Mouse (Mus musculus) heart, adult 2 months (tissue): ENCODE data around the gene Dgkq. TPM values are rescaled to one million over a fixed set of nuclear protein-coding genes. Genes with fewer than 3 reads are reported as not detected.

Experiments
- DNase-seq, 2 experiments: peaks; one replicate each; pipeline ENCODE4 v3.0.0; 2021
- H3K27ac ChIP-seq: fragments of 200-600 bp; 2 replicates; pipeline ENCODE4 v1.8.1; 2022
- H3K27me3 ChIP-seq: fragments of 200-500 bp; 2 replicates; pipeline ENCODE4 v1.6.1; 2012; ENCODE audit warnings: mild to moderate bottlenecking, low read length, inconsistent platforms, mixed read lengths; ENCODE audit not compliant: control insufficient read depth, insufficient read depth
- H3K36me3 ChIP-seq: fragments of 200-500 bp; 2 replicates; pipeline ENCODE4 v1.6.1; 2012; ENCODE audit warnings: low read length, inconsistent platforms; ENCODE audit not compliant: control insufficient read depth, insufficient read depth
- H3K4me1 ChIP-seq: fragments of 200-500 bp; 2 replicates; pipeline ENCODE4 v1.6.1; 2011; ENCODE audit warnings: low read length; ENCODE audit not compliant: control insufficient read depth, insufficient read depth
- H3K4me3 ChIP-seq: fragments of 200-600 bp; 2 replicates; pipeline ENCODE4 v1.8.1; 2022
- H3K79me2 ChIP-seq: fragments of 200-500 bp; replicated peaks from 2 replicates; pipeline ENCODE4 v1.6.1; 2012; ENCODE audit warnings: mild to moderate bottlenecking, inconsistent platforms, low read length, moderate library complexity, mixed read lengths; ENCODE audit not compliant: control insufficient read depth, insufficient read depth
- H3K9ac ChIP-seq: fragments of 200-500 bp; 2 replicates; pipeline ENCODE4 v1.6.1; 2012; ENCODE audit warnings: low read depth, mild to moderate bottlenecking, control low read depth, inconsistent platforms, low read length, mixed read lengths
- CTCF ChIP-seq: fragments of 200-600 bp; IDR thresholded peaks from 2 replicates; pipeline ENCODE4 v1.8.1; 2022; ENCODE audit warnings: antibody characterized with exemption, mild to moderate bottlenecking, moderate library complexity
- EP300 ChIP-seq: fragments of 200-500 bp; IDR thresholded peaks from 2 replicates; pipeline ENCODE4 v1.6.1; 2011; ENCODE audit warnings: low read depth, low read length, control low read depth; ENCODE audit not compliant: insufficient read depth
- POLR2A ChIP-seq: fragments of 200-500 bp; IDR thresholded peaks from 2 replicates; pipeline ENCODE4 v1.6.1; 2011; ENCODE audit warnings: mild to moderate bottlenecking, low read depth, low read length, control low read depth; ENCODE audit not compliant: insufficient read depth
- WGBS: fragments of 180-500 bp; shearing (Covaris S2); methylation state at CpG from one replicate; pipeline ENCODE4 v1.1.7; 2018; 5-methylcytosine and 5-hydroxymethylcytosine counted together
- intact Hi-C: fragments of 180-260 bp; cut with DNase I; formaldehyde crosslinking; loops from one replicate; pipeline ENCODE4 v1.15.1; 2025
- polyA plus RNA-seq: library from polyadenylated mRNA; depleted of rRNA; stranded (reverse); fragments of >200 nt; gene quantifications from 2 replicates; pipeline ENCODE4 v1.2.3, GENCODE M21; 2012
- total RNA-seq, 2 experiments: library from RNA; stranded (reverse); gene quantifications; 2 replicates each; pipeline ENCODE4 v1.2.3; 2021

Gene Dgkq
- total and polyA plus RNA-seq, 3 experiments, result 5.0 to 9.2 (median 6.6) TPM

DNA sequence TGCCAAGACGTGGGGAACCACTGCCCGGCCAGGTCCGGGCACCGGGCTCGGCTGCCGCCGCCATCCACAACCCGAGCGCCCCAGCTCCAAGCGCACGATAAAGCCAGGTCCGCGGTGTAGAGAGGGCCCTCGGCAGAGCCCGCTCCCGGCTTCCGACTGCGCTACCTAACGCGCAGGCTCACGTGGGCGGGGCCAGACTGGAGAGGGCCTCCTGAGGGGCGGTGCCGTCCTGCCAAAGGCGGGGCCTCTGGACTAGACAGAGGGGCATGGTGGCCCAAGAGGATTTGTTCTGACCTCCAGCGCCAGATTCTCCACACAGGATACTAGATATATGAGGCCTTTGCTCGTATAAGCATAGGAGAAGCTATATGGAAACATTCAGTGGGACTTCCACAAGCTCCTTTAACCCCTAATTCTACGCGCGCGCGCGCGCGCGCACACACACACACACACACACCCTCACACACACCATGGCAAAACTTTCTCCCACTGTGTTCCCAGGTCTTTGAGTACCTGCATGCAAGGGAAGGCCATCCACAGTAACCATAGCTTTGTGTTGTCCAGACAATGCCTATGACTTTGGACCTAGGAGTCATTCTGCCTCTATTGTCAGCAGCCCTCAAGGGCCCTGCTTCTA, 8.7 kb downstream of the Dgkq start:
- H3K4me3 ChIP-seq, result peak overlapping the region; percentile 95
- H3K27me3 ChIP-seq, result no peaks in the 10 kb centered on the region
- intact Hi-C loops, result loop anchor here (2.0 to 10.0 kb wide), 4 partner anchors 30 to 1204 kb away; partner anchors contain the start of gene Dr1
- H3K27ac ChIP-seq, result peak overlapping the region; percentile 84
- peak overlapping the region; percentile 91 for H3K9ac ChIP-seq
- peaks cover 8% of the 10 kb centered on the region for H3K4me1 ChIP-seq
- TF ChIP-seq CTCF, result no peak
- TF ChIP-seq POLR2A, result peak; percentile 78; the same call in 1 of the 2 replicates
- no peaks in the 10 kb centered on the region for H3K36me3 ChIP-seq
- DNase-seq, result peak; percentile 94 to 95
- 16% methylated on average over 36 of the region's 36 CpGs for WGBS
- peaks cover 3% of the 10 kb centered on the region for H3K79me2 ChIP-seq

DNA sequence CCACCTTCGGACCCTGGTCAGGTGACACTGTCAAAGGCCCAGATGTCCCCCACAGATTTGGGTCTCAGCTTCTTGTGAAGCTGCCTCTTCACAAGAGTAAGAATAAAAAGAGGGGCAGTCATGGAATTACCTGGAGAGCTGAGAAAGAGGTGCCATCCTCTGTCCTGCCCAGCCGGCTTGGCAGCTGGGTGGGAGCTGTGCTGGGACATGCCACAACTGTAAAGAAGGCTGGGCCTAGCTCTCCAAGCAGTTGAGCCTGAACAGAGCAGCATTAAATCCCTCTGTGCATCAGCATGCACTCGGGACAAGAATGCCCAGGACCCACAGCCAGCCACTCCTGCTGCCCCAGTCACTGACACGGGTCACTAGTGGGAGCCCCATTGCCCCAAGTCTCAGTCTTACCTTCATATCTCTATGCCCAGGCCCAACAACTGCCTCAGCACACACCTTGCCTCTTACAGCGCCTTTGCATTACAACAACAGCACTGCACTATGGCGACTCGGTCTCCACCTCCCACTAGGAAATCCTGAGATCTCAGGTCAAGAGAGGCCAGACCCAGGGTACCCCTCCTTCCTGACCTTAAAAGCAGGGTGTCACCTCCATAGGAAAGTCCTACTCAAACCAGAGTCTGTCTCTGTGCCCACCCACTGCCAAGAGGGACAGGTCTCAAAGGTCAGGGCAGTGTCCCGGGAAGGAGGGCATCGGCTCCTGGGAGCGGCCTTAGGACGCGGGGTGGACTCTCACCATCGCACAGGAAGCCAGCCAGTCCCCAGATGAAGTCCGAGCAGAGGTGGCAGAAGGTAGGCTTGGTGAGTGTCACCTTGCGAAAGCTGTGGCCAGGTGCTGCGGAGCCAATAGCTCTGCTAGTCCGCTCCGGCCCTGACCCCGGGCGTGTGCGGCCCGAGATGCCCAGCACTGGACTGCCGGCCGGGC, 9.5 kb downstream of the Dgkq start, which contains the start of gene Idua:
Idua (plus strand) TSS at position 634 of the 934 bp plus-strand sequence.
- 9% methylated on average over 24 of the region's 24 CpGs for WGBS
- Histone ChIP-seq H3K27me3 (no peaks in the 10 kb centered on the region), H3K27ac (peak within 1 kb of the TSS; percentile 84), H3K9ac (peak within 1 kb of the TSS; percentile 91), H3K36me3 (no peaks in the 10 kb centered on the region), H3K4me1 (peaks cover 8% of the 10 kb centered on the region), H3K4me3 (peak within 1 kb of the TSS; percentile 95), H3K79me2 (peaks cover 3% of the 10 kb centered on the region)
- TF ChIP-seq POLR2A, result no peak
- TF ChIP-seq CTCF, result no peak
- TF ChIP-seq EP300, result no peak
- intact Hi-C loops, result loop anchor here (2.0 to 10.0 kb wide), 4 partner anchors 29 to 1205 kb away; partner anchors contain the start of gene Dr1
- no peak for DNase-seq

DNA sequence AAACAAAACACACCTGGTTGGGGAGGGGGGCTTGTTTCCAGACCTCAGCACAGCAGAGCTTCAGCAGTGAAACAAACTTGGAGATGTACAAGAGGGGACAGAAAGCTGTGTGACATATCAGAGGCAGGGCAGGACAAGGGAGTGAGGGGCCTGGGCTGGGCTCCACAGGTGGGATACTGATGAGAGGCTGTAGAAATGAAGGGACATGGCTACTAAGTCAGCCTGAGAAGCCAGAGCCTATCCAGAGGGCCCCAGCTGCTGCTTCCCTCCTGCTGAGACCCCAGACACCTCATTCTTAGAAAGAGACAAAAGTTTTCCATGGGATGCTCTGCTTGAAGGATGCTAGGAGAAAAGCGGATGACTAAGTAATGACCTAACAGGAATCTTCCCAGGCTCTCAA, 10.9 kb downstream of the Dgkq start:
- Histone ChIP-seq H3K4me1 (peaks cover 8% of the 10 kb centered on the region), H3K36me3 (no peaks in the 10 kb centered on the region), H3K27ac (no peak overlapping the region), H3K4me3 (no peak overlapping the region), H3K79me2 (peaks cover 3% of the 10 kb centered on the region), H3K9ac (no peak overlapping the region), H3K27me3 (no peaks in the 10 kb centered on the region)
- DNase-seq, result no peak
- TF ChIP-seq EP300 (no peak), POLR2A (no peak), CTCF (no peak)
- intact Hi-C loops, result no loop called here
- WGBS, result 100% methylated on average over 1 of the region's 1 CpGs

DNA sequence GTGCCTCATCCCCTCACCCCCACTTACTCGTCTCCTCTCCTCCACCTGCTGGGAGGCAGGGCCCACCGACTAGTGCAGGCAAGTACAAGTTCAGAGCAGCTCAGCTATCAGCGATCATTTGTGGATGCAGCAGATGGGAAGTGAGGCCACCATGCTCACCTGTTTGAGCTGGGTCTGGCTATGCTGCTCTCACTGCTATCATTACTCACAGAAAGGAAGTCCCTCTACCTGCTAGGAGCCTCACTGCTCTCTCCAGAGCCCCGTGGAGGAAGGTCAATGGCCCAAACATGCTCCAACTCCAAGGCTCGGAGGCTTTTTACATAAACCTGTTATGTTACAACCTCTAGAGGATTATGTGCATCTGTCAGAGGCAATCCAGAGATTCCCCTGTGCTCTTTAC, 12.1 kb downstream of the Dgkq start:
- DNase-seq, result no peak
- no peak overlapping the region for H3K27ac ChIP-seq
- no peak for TF ChIP-seq CTCF
- no peak for TF ChIP-seq EP300
- TF ChIP-seq POLR2A, result no peak
- H3K79me2 ChIP-seq, result peaks cover 3% of the 10 kb centered on the region
- no peaks in the 10 kb centered on the region for H3K36me3 ChIP-seq
- intact Hi-C loops, result no loop called here
- 79% methylated on average over 5 of the region's 5 CpGs for WGBS
- peaks cover 8% of the 10 kb centered on the region for H3K4me1 ChIP-seq
- H3K27me3 ChIP-seq, result no peaks in the 10 kb centered on the region
- no peak overlapping the region for H3K9ac ChIP-seq
- H3K4me3 ChIP-seq, result no peak overlapping the region

DNA sequence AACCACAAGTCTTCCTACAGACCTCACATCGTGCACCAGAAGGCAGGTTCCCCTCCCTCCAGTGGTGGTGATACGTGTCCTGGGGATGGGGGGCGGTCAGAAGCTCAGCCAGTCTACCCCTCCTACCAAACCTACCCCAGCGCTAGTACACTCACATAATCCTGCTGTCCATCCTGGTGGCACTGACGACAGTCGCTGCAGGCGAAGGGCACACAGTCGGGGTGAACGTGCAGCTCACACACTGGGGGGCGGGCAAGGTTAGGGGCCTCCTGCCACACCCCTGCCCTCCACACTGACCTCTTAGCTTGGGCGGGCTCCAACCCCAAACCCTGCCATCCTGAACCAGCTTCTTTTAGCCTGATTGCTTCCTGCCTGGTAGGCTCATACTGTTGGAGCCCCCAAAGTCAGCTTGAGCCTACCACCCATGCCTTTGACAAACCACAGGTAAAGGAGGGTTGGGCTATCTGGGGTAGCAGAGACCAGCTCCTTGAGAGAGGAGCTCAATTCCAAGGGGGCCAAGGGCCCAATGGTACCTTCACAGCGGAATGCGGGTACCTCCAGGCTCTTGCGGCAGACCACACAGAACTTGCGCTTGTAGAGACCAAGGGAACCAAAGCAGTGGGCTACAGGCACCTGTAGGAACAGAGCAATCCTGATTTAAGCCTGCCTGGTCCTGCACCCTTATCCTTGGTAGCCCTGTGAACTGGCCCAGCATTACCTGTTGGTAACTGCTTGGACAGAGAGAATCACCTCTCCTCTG, 13.4 kb downstream of the Dgkq start:
- Histone ChIP-seq H3K27ac (no peak overlapping the region), H3K9ac (no peak overlapping the region), H3K79me2 (peaks cover 3% of the 10 kb centered on the region), H3K36me3 (no peaks in the 10 kb centered on the region), H3K4me3 (no peak overlapping the region), H3K27me3 (no peaks in the 10 kb centered on the region), H3K4me1 (peaks cover 8% of the 10 kb centered on the region)
- 95% methylated on average over 15 of the region's 15 CpGs for WGBS
- DNase-seq, result peak in 1 of 2 experiments; percentile 14
- TF ChIP-seq CTCF, result no peak
- no peak for TF ChIP-seq EP300
- TF ChIP-seq POLR2A, result no peak
- intact Hi-C loops, result no loop called here
